Mouse (Mus musculus): ENCODE results near the gene Mmd2.

DNA sequence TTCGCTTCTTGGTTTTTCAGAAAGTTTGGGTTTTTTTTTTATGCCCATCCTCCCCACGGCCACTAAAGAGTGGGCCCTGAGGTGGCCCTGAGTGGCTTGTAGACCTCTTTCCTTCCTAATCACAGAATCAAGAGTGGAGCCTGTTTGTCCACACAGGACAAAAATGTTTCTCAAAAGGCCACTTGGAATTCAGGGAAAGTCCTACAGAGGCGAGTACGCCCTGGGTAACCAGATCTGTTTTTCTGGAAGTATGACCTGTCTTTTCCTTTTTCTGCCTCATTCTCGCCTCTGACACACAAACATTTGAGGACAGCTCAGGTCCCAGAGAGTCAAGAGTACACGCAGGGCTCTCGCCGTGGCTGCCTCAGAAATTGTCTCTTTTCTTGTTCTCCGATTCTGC, 59.2 kb downstream of the Mmd2 start:
- TF ChIP-seq CTCF (IDR thresholded peaks at IDR 0.05; ENCODE audit: extremely low read depth, insufficient read depth, insufficient read length, insufficient replicate concordance) (no peak), POLR2A (IDR thresholded peaks at IDR 0.05; ENCODE audit: low read depth, low read length) (no peak)
